28 mouse cellular contexts compared by ENCODE assay signal in genomic region chr4:37727414-37727813, GRCm38 (mm10).
DNase-seq lines count a peak whose midpoint lies in the region; ATAC-seq and TF ChIP-seq lines count a peak whose summit lies in the region.
"Had no signal": no experiment of that assay in that cellular context is flagged by ENCODE, and none has a peak within 500 bp of the region (broad histone marks: within the 10 kb centered on the region; RNA-seq: fewer than 3 reads in every experiment).

No protein-coding gene starts in this region.

- no peaks in the 10 kb centered on the region for H3K4me1 ChIP-seq in midbrain, postnatal 0 days (ENCODE audit: insufficient read depth, low read length)
- H3K4me1 ChIP-seq in midbrain, embryonic 10.5 days = no peaks in the 10 kb centered on the region
- H3K4me1 ChIP-seq in limb, embryonic 12.5 days (replicated peaks) = no peaks in the 10 kb centered on the region
- H3K4me1 ChIP-seq: embryonic facial prominence, embryonic 10.5 days; embryonic facial prominence, embryonic 13.5 days; forebrain, embryonic 12.5 days; heart, embryonic 12.5 days; heart, embryonic 15.5 days; hindbrain, embryonic 10.5 days; intestine, embryonic 15.5 days had no signal

- no peak overlapping the region for H3K9ac ChIP-seq in midbrain, postnatal 0 days (replicated peaks; ENCODE audit: low read length, poor library complexity, severe bottlenecking)
- H3K9ac ChIP-seq in limb, embryonic 12.5 days (replicated peaks) = no peak overlapping the region
- H3K9ac ChIP-seq: embryonic facial prominence, embryonic 13.5 days; forebrain, embryonic 12.5 days; heart, embryonic 12.5 days; heart, embryonic 15.5 days; hindbrain, embryonic 14.5 days; intestine, embryonic 15.5 days had no signal

- peak; percentile 27 for DNase-seq in midbrain, postnatal 0 days (ENCODE audit: low spot score)
- no peak for DNase-seq in midbrain, embryonic 10.5 days (ENCODE audit: low spot score)
- DNase-seq in brain, embryonic 14.5 days (ENCODE audit: low read depth) = peak; percentile 22
- DNase-seq in hindlimb bud, embryonic 11.5 days (ENCODE audit: extremely low spot score, low read depth, low spot score) = peak; percentile 50
- no peak for DNase-seq in heart, adult 11 months
- no peak for DNase-seq in ovary, postnatal 36 days (ENCODE audit: low spot score)
- DNase-seq: adrenal gland, adult 2 months; adrenal gland, postnatal 14 days; cerebellum, adult 18-20 months; cerebellum, adult 9-10 months; cerebellum, postnatal 14 days; gastrocnemius, adult 2 months; gastrocnemius, postnatal 14 days; heart, adult 18-20 months; heart, postnatal 10 days; heart, postnatal 36 days had no signal

- H3K4me2 ChIP-seq in midbrain, postnatal 0 days (ENCODE audit: low read depth, low read length, poor library complexity, severe bottlenecking) = no peak overlapping the region
- H3K4me2 ChIP-seq in limb, embryonic 12.5 days = no peak overlapping the region
- H3K4me2 ChIP-seq: embryonic facial prominence, embryonic 13.5 days; forebrain, embryonic 12.5 days; heart, embryonic 12.5 days; heart, embryonic 15.5 days; hindbrain, embryonic 14.5 days; intestine, embryonic 15.5 days had no signal

- H3K9me3 ChIP-seq in midbrain, postnatal 0 days (ENCODE audit: low read length) = peaks cover 2% of the 10 kb centered on the region; the same call in 1 of the 2 replicates
- no peaks in the 10 kb centered on the region for H3K9me3 ChIP-seq in midbrain, embryonic 10.5 days (replicated peaks)
- peaks cover 3% of the 10 kb centered on the region; the same call in 1 of the 2 replicates for H3K9me3 ChIP-seq in limb, embryonic 12.5 days
- H3K9me3 ChIP-seq: embryonic facial prominence, embryonic 10.5 days; embryonic facial prominence, embryonic 13.5 days; forebrain, embryonic 12.5 days; heart, embryonic 12.5 days; heart, embryonic 15.5 days; hindbrain, embryonic 10.5 days; intestine, embryonic 15.5 days had no signal

- no peak for TF ChIP-seq CTCF in midbrain, postnatal 0 days (IDR thresholded peaks at IDR 0.05)
- TF ChIP-seq CTCF in brain, embryonic 14.5 days (IDR thresholded peaks at IDR 0.05; ENCODE audit: borderline replicate concordance, extremely low read depth, insufficient read depth, insufficient read length) = no peak

- no peaks in the 10 kb centered on the region for H3K36me3 ChIP-seq in midbrain, postnatal 0 days (ENCODE audit: insufficient read depth, low read length)
- H3K36me3 ChIP-seq in midbrain, embryonic 10.5 days = no peaks in the 10 kb centered on the region
- no peaks in the 10 kb centered on the region for H3K36me3 ChIP-seq in limb, embryonic 12.5 days
- H3K36me3 ChIP-seq: embryonic facial prominence, embryonic 10.5 days; embryonic facial prominence, embryonic 13.5 days; forebrain, embryonic 12.5 days; heart, embryonic 12.5 days; heart, embryonic 15.5 days; hindbrain, embryonic 10.5 days; intestine, embryonic 15.5 days had no signal

- TF ChIP-seq POLR2A in brain, embryonic 14.5 days (IDR thresholded peaks at IDR 0.05; ENCODE audit: borderline replicate concordance, extremely low read depth, insufficient read depth, insufficient read length, poor library complexity, severe bottlenecking) = no peak

- no peak overlapping the region for H3K27ac ChIP-seq in midbrain, postnatal 0 days (ENCODE audit: low read depth, low read length)
- no peak overlapping the region for H3K27ac ChIP-seq in midbrain, embryonic 10.5 days (replicated peaks)
- H3K27ac ChIP-seq in limb, embryonic 12.5 days = no peak overlapping the region
- H3K27ac ChIP-seq: embryonic facial prominence, embryonic 10.5 days; embryonic facial prominence, embryonic 13.5 days; forebrain, embryonic 12.5 days; gastrocnemius, adult 2 months; heart, embryonic 15.5 days; hindbrain, embryonic 10.5 days; hindbrain, embryonic 14.5 days; intestine, embryonic 15.5 days had no signal

- ATAC-seq in midbrain, postnatal 0 days (ENCODE audit: low FRiP score) = no peak
- peak; percentile 56; the same call in 1 of the 2 replicates for ATAC-seq in limb, embryonic 12.5 days (ENCODE audit: insufficient number of reproducible peaks, insufficient read depth, low FRiP score, low TSS enrichment, low read depth)
- ATAC-seq: CD4-positive, CD25-positive, alpha-beta regulatory T cell, adult 4 months; forebrain, embryonic 16.5 days; intestine, embryonic 15.5 days had no signal

- H3K27me3 ChIP-seq in midbrain, postnatal 0 days (ENCODE audit: insufficient read depth, low read length) = no peaks in the 10 kb centered on the region
- no peaks in the 10 kb centered on the region for H3K27me3 ChIP-seq in midbrain, embryonic 10.5 days (ENCODE audit: low read depth, poor library complexity, severe bottlenecking)
- H3K27me3 ChIP-seq in limb, embryonic 12.5 days = no peaks in the 10 kb centered on the region
- H3K27me3 ChIP-seq: embryonic facial prominence, embryonic 13.5 days; forebrain, embryonic 12.5 days; heart, embryonic 12.5 days; heart, embryonic 15.5 days; intestine, embryonic 15.5 days had no signal

- WGBS in midbrain, postnatal 0 days = 74% methylated on average over 1 of the region's 1 CpGs
- 88% methylated on average over 1 of the region's 1 CpGs for WGBS in midbrain, embryonic 10.5 days
- WGBS in limb, embryonic 12.5 days = 30% methylated on average over 1 of the region's 1 CpGs

- no peak overlapping the region for H3K4me3 ChIP-seq in midbrain, postnatal 0 days (ENCODE audit: low read depth, low read length)
- H3K4me3 ChIP-seq in midbrain, embryonic 10.5 days = no peak overlapping the region
- no peak overlapping the region for H3K4me3 ChIP-seq in limb, embryonic 12.5 days (replicated peaks)
- H3K4me3 ChIP-seq: embryonic facial prominence, embryonic 10.5 days; embryonic facial prominence, embryonic 13.5 days; erythroblast, embryonic 14.5 days; forebrain, embryonic 12.5 days; gastrocnemius, adult 2 months; heart, embryonic 12.5 days; heart, embryonic 15.5 days; hindbrain, embryonic 10.5 days; intestine, embryonic 15.5 days had no signal

Comparison
In these comparisons a context has a peak if more than half of its experiments do, and no peak if none do; other contexts are left out.
1. DNase-seq: peak in midbrain, postnatal 0 days (single experiment), brain, embryonic 14.5 days (single experiment) and hindlimb bud, embryonic 11.5 days (single experiment); none in midbrain, embryonic 10.5 days (single experiment), heart, adult 11 months (single experiment) and ovary, postnatal 36 days (single experiment).